Mouse (Mus musculus): ENCODE data around the gene 2510009E07Rik. TPM values are rescaled to one million over a fixed set of nuclear protein-coding genes. Genes with fewer than 3 reads are reported as not detected.

2510009E07Rik gene
- polyA plus RNA-seq, 1 experiment from 2014 or later: 12.5 TPM

DNA sequence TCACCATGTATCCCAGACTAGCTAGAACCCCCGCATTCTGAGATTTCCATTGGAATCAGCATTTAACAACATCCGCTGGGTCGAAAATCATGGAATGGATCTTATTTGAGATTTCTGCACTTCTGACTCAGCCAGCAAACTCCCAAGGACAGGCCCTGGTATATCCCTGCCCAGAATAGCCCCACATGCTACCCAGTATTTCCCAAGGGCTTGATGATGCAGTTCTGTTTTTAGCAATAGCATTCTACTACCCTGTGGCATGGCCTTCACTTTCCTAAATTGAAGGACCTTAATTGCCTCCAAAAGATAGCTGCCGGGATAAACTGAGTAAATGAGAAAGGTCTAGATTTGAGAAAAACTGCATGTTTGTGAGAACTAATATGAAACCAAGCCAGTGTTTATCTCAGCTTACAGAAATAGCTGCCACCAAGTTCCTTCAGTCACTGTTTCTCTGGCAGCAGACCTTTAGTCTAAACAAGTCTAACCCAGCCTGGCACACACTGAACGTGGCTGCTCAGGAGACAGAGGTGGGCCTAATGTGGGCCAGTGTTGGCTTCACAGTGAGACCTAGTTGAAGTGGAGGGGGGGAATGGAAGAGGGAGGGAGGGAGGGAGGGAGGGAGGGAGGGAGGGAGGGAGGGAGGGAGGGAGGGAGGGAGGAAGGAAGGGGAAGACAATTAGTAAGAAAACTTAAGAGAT is 58.2 kb downstream of the 2510009E07Rik start:
- ATAC-seq (ENCODE audit: low FRiP score, low TSS enrichment): no peak
- Histone ChIP-seq H3K9ac (ENCODE audit: low read depth, low read length) (no peak overlapping the region), H3K9me3 (ENCODE audit: control insufficient read depth, low read length) (no peaks in the 10 kb centered on the region), H3K36me3 (ENCODE audit: control insufficient read depth, insufficient read depth, low read length) (no peaks in the 10 kb centered on the region), H3K4me1 (ENCODE audit: control insufficient read depth, insufficient read depth, low read length) (no peaks in the 10 kb centered on the region), H3K4me2 (replicated peaks; ENCODE audit: low read depth, low read length) (no peak overlapping the region), H3K27ac (ENCODE audit: low read depth, low read length) (no peak overlapping the region), H3K4me3 (ENCODE audit: low read length) (no peak overlapping the region), H3K27me3 (ENCODE audit: control insufficient read depth, insufficient read depth, low read length) (no peaks in the 10 kb centered on the region)
- 89% methylated on average over 5 of the region's 5 CpGs for WGBS

DNA sequence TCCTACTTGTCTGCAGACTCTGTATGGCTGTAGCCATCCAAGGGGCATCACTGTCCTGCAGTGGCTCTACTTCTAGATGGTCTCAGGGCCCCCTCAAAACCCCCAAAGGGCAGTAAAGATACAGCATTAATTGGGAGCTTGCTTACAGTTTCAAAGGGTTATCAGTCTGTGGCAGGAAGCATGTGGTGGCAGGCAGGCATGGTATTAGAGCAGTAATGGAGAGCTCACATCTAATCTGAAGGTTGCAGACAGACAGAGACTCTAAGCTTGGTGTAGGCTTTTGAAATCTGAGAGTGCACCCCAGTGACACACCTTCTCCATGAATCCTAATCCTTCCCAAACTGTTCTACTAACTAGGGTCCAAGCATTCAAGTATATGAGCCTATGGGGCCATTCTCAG is 60.0 kb downstream of the 2510009E07Rik start:
- Histone ChIP-seq H3K4me1 (ENCODE audit: control insufficient read depth, insufficient read depth, low read length) (no peaks in the 10 kb centered on the region), H3K36me3 (ENCODE audit: control insufficient read depth, insufficient read depth, low read length) (no peaks in the 10 kb centered on the region)
- ATAC-seq (ENCODE audit: low FRiP score, low TSS enrichment): no peak

DNA sequence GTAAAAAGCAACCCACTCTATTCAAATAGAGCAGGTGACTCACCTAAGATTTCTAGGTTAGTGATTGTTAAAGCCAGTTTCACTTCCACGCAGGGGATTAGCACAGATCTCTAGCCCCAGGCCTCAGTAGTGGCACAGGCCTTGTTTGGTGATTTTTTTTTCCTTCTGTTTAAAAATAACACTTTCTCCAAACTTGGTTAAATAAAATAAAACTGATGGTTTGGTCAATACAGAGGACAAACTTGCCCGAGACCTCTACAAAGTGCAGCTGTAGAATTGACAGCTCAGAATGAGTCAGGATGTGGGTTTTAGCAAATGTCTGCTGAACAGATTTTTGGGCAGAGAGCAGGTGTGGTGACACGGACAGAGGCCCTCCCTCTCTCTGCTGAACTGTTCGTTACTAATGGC is 62.6 kb downstream of the 2510009E07Rik start:
- no peak overlapping the region for H3K4me3 ChIP-seq (ENCODE audit: low read length)

More for the DNA sequence above, 60.0 kb downstream of the 2510009E07Rik start:
- Histone ChIP-seq H3K4me2 (replicated peaks; ENCODE audit: low read depth, low read length) (no peak overlapping the region), H3K4me3 (ENCODE audit: low read length) (no peak overlapping the region), H3K9me3 (ENCODE audit: control insufficient read depth, low read length) (no peaks in the 10 kb centered on the region), H3K27me3 (ENCODE audit: control insufficient read depth, insufficient read depth, low read length) (no peaks in the 10 kb centered on the region), H3K9ac (ENCODE audit: low read depth, low read length) (no peak overlapping the region), H3K27ac (ENCODE audit: low read depth, low read length) (no peak overlapping the region)

GRCm38 (mm10) chr16:21630614-21631013 is 63.9 kb downstream of the 2510009E07Rik start:
- ATAC-seq (ENCODE audit: low FRiP score, low TSS enrichment): no peak
- 89% methylated on average over 4 of the region's 4 CpGs for WGBS
- Histone ChIP-seq H3K27ac (ENCODE audit: low read depth, low read length) (no peak overlapping the region), H3K9me3 (ENCODE audit: control insufficient read depth, low read length) (no peaks in the 10 kb centered on the region), H3K9ac (ENCODE audit: low read depth, low read length) (no peak overlapping the region), H3K4me3 (ENCODE audit: low read length) (no peak overlapping the region), H3K27me3 (ENCODE audit: control insufficient read depth, insufficient read depth, low read length) (no peaks in the 10 kb centered on the region), H3K4me2 (replicated peaks; ENCODE audit: low read depth, low read length) (no peak overlapping the region), H3K36me3 (ENCODE audit: control insufficient read depth, insufficient read depth, low read length) (no peaks in the 10 kb centered on the region), H3K4me1 (ENCODE audit: control insufficient read depth, insufficient read depth, low read length) (no peaks in the 10 kb centered on the region)

More for the DNA sequence above, 62.6 kb downstream of the 2510009E07Rik start:
- Histone ChIP-seq H3K27ac (ENCODE audit: low read depth, low read length) (no peak overlapping the region), H3K27me3 (ENCODE audit: control insufficient read depth, insufficient read depth, low read length) (no peaks in the 10 kb centered on the region), H3K4me2 (replicated peaks; ENCODE audit: low read depth, low read length) (no peak overlapping the region), H3K36me3 (ENCODE audit: control insufficient read depth, insufficient read depth, low read length) (no peaks in the 10 kb centered on the region), H3K9ac (ENCODE audit: low read depth, low read length) (no peak overlapping the region), H3K9me3 (ENCODE audit: control insufficient read depth, low read length) (no peaks in the 10 kb centered on the region), H3K4me1 (ENCODE audit: control insufficient read depth, insufficient read depth, low read length) (no peaks in the 10 kb centered on the region)
- WGBS: 75% methylated on average over 4 of the region's 4 CpGs
- no peak for ATAC-seq (ENCODE audit: low FRiP score, low TSS enrichment)

- WGBS: 74% methylated on average over 13 of the region's 13 CpGs
- no peak for ATAC-seq (ENCODE audit: low FRiP score, low TSS enrichment)
- Histone ChIP-seq H3K9ac (ENCODE audit: low read depth, low read length) (no peak overlapping the region), H3K4me2 (replicated peaks; ENCODE audit: low read depth, low read length) (no peak overlapping the region), H3K27me3 (ENCODE audit: control insufficient read depth, insufficient read depth, low read length) (no peaks in the 10 kb centered on the region), H3K36me3 (ENCODE audit: control insufficient read depth, insufficient read depth, low read length) (no peaks in the 10 kb centered on the region), H3K4me1 (ENCODE audit: control insufficient read depth, insufficient read depth, low read length) (no peaks in the 10 kb centered on the region), H3K4me3 (ENCODE audit: low read length) (no peak overlapping the region), H3K9me3 (ENCODE audit: control insufficient read depth, low read length) (no peaks in the 10 kb centered on the region), H3K27ac (ENCODE audit: low read depth, low read length) (no peak overlapping the region)
Measured at GRCm38 (mm10) chr16:21628061-21628591, 66.3 kb downstream of the 2510009E07Rik start.

- no peak for ATAC-seq (ENCODE audit: low FRiP score, low TSS enrichment)
- Histone ChIP-seq H3K27ac (ENCODE audit: low read depth, low read length) (no peak overlapping the region), H3K36me3 (ENCODE audit: control insufficient read depth, insufficient read depth, low read length) (no peaks in the 10 kb centered on the region), H3K27me3 (ENCODE audit: control insufficient read depth, insufficient read depth, low read length) (no peaks in the 10 kb centered on the region), H3K4me3 (ENCODE audit: low read length) (no peak overlapping the region), H3K9ac (ENCODE audit: low read depth, low read length) (no peak overlapping the region), H3K4me2 (replicated peaks; ENCODE audit: low read depth, low read length) (no peak overlapping the region), H3K9me3 (ENCODE audit: control insufficient read depth, low read length) (no peaks in the 10 kb centered on the region), H3K4me1 (ENCODE audit: control insufficient read depth, insufficient read depth, low read length) (no peaks in the 10 kb centered on the region)
- 66% methylated on average over 6 of the region's 6 CpGs for WGBS
Measured at GRCm38 (mm10) chr16:21627248-21627647, 67.2 kb downstream of the 2510009E07Rik start.

DNA sequence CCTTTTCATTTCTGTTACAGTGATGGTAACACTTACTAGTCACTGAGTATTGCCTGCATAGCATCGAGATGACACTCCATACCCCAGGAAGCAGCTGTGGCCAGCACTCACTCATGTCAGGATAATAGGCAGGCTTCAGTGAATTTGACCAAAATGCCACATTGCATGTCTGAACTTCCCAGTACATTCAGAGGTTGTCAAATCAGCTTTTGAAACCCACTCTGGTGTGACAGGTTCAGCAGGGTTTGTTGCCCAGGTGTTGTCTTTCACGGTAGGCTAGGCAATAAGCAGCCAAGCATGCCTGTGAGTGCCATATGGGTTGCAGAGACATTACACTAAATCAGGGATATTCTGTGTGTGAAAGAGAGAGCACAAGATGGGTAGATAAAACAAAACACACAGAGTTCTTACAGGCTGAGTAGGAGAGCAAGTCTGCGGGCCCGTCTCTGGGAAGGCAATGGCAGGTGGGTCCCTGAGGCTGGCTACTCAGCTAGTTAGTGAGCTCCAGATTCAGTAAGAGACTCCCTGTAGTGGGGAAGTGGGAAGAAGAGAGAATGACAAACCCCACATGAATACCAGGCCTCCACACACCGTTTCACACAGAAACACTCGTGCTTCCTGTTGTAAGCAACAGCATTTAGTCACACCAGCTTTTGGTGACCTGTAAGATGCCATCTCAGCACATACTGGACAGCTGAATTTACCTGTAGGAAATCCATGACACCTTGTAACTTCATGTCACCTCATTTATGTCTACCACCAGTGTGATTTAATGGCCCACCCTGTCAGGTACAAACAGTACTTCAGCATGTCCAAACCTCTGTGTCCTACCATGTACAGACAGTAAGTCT is 68.5 kb downstream of the 2510009E07Rik start:
- H3K27ac ChIP-seq (ENCODE audit: low read depth, low read length): no peak overlapping the region

DNA sequence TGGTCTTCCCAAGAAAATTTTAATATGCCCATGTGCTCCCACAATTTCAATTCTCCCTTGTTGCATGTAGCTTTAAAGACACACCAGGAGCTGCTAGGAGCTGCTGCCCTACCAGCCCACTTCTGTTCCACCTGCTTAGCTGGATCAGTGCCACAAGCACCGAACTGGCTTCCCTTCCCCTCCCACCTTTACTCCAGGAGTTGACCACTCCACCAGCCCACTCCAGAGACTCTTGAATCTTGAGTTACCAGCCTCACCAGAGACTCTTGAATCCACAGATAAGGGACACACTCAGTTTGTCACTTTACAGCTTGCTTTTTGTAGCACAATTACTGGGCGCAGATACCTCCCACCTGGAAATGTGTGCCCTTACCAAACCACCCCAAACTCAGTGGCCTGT is 73.8 kb downstream of the 2510009E07Rik start:
- WGBS: 83% methylated on average over 2 of the region's 2 CpGs
- Histone ChIP-seq H3K4me3 (ENCODE audit: low read length) (no peak overlapping the region), H3K9me3 (ENCODE audit: control insufficient read depth, low read length) (no peaks in the 10 kb centered on the region), H3K4me1 (ENCODE audit: control insufficient read depth, insufficient read depth, low read length) (no peaks in the 10 kb centered on the region), H3K27me3 (ENCODE audit: control insufficient read depth, insufficient read depth, low read length) (no peaks in the 10 kb centered on the region), H3K36me3 (ENCODE audit: control insufficient read depth, insufficient read depth, low read length) (no peaks in the 10 kb centered on the region), H3K27ac (ENCODE audit: low read depth, low read length) (no peak overlapping the region), H3K4me2 (replicated peaks; ENCODE audit: low read depth, low read length) (no peak overlapping the region), H3K9ac (ENCODE audit: low read depth, low read length) (no peak overlapping the region)
- ATAC-seq (ENCODE audit: low FRiP score, low TSS enrichment): no peak

More for the DNA sequence above, 68.5 kb downstream of the 2510009E07Rik start:
- Histone ChIP-seq H3K4me1 (ENCODE audit: control insufficient read depth, insufficient read depth, low read length) (no peaks in the 10 kb centered on the region), H3K36me3 (ENCODE audit: control insufficient read depth, insufficient read depth, low read length) (no peaks in the 10 kb centered on the region), H3K4me3 (ENCODE audit: low read length) (no peak overlapping the region), H3K9me3 (ENCODE audit: control insufficient read depth, low read length) (no peaks in the 10 kb centered on the region), H3K9ac (ENCODE audit: low read depth, low read length) (no peak overlapping the region), H3K27me3 (ENCODE audit: control insufficient read depth, insufficient read depth, low read length) (no peaks in the 10 kb centered on the region), H3K4me2 (replicated peaks; ENCODE audit: low read depth, low read length) (no peak overlapping the region)
- ATAC-seq (ENCODE audit: low FRiP score, low TSS enrichment): peak; percentile 75; the same call in 1 of the 2 replicates
- 49% methylated on average over 6 of the region's 6 CpGs for WGBS

DNA sequence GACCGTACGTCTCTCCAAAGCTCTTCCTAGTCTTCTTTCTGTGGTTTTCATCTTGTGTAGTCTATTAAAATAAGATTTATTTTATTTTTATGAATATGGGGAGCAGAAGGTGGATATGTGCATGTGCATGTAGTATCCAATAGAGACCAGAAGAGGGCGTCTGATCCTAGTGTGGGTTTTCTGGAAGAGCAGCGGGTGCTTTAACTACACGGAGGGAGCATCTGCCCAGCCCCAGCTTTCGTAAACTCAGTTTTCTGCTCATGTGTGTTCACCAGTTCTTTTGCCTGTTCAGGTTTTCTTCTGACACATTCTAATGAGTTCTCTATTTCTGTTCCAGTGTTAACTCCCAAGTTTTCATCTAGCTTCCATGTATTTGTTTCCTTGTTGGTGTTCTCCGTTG is 78.7 kb downstream of the 2510009E07Rik start:
- Histone ChIP-seq H3K4me1 (ENCODE audit: control insufficient read depth, insufficient read depth, low read length) (no peaks in the 10 kb centered on the region), H3K27me3 (ENCODE audit: control insufficient read depth, insufficient read depth, low read length) (no peaks in the 10 kb centered on the region), H3K36me3 (ENCODE audit: control insufficient read depth, insufficient read depth, low read length) (no peaks in the 10 kb centered on the region), H3K9ac (ENCODE audit: low read depth, low read length) (no peak overlapping the region), H3K4me2 (replicated peaks; ENCODE audit: low read depth, low read length) (no peak overlapping the region), H3K27ac (ENCODE audit: low read depth, low read length) (no peak overlapping the region), H3K9me3 (ENCODE audit: control insufficient read depth, low read length) (no peaks in the 10 kb centered on the region), H3K4me3 (ENCODE audit: low read length) (no peak overlapping the region)
- ATAC-seq (ENCODE audit: low FRiP score, low TSS enrichment): no peak
- WGBS: 60% methylated on average over 7 of the region's 7 CpGs
